Mouse (Mus musculus) left cerebral cortex, adult 2 months (tissue): Measurements from ENCODE around the gene Phf6. TPM values are rescaled to one million over a fixed set of nuclear protein-coding genes. Genes with fewer than 3 reads are reported as not detected.

Experiments
- DNase-seq, 2 experiments: peaks; one replicate each; pipeline ENCODE4 v3.0.0; 2021 to 2022; ENCODE audit warnings: low spot score in 2 of 2, mixed read lengths in 1 of 2; ENCODE audit errors: extremely low spot score in 1 of 2
- H3K27ac ChIP-seq: fragments of 200-600 bp; 2 replicates; pipeline ENCODE4 v1.8.1; 2022
- H3K4me3 ChIP-seq: fragments of 200-600 bp; 2 replicates; pipeline ENCODE4 v1.8.1; 2022
- CTCF ChIP-seq: fragments of 200-600 bp; IDR thresholded peaks from 2 replicates; pipeline ENCODE4 v1.8.1; 2022; ENCODE audit warnings: antibody characterized with exemption, mild to moderate bottlenecking, moderate library complexity
- intact Hi-C: fragments of 180-260 bp; cut with DNase I; formaldehyde crosslinking; loops from one replicate; pipeline ENCODE4 v1.15.1; 2025
- total RNA-seq, 2 experiments: library from RNA; stranded (reverse); gene quantifications; 2 replicates each; pipeline ENCODE4 v1.2.3; 2021

Gene Phf6
- total RNA-seq, 2 experiments from 2014 or later = 17.0 to 17.2 TPM

- intact Hi-C loops = loop anchor here (10.0 kb wide), 1 partner anchor 475 kb away; no protein-coding TSS in a partner anchor
- DNase-seq = no peak
- TF ChIP-seq CTCF = no peak
- Histone ChIP-seq H3K4me3 (no peak overlapping the region), H3K27ac (no peak overlapping the region)
These were observed 18.1 kb downstream of the Phf6 start for GRCm38 (mm10) chrX:52930191-52930590.

- no peak for TF ChIP-seq CTCF
- Histone ChIP-seq H3K4me3 (no peak overlapping the region), H3K27ac (no peak overlapping the region)
- no peak for DNase-seq
- intact Hi-C loops = loop anchor here (10.0 kb wide), 1 partner anchor 477 kb away; no protein-coding TSS in a partner anchor
These were observed 20.1 kb downstream of the Phf6 start for GRCm38 (mm10) chrX:52932161-52932560.

- no peak for DNase-seq
- Histone ChIP-seq H3K4me3 (no peak overlapping the region), H3K27ac (no peak overlapping the region)
- TF ChIP-seq CTCF = peak; percentile 83
- intact Hi-C loops = loop anchor here (1.0 to 10.0 kb wide), 2 partner anchors 70 to 480 kb away; no protein-coding TSS in a partner anchor
These were observed 22.4 kb downstream of the Phf6 start for GRCm38 (mm10) chrX:52934496-52934895.

GRCm38 (mm10) chrX:52945509-52945908, 33.4 kb downstream of the Phf6 start:
- H3K27ac ChIP-seq = no peak overlapping the region
- intact Hi-C loops = no loop called here
- TF ChIP-seq CTCF = no peak
- H3K4me3 ChIP-seq = no peak overlapping the region
- DNase-seq = no peak

GRCm38 (mm10) chrX:52949713-52950112, 37.6 kb downstream of the Phf6 start:
- intact Hi-C loops = no loop called here
- DNase-seq = no peak
- TF ChIP-seq CTCF = peak; percentile 64
- Histone ChIP-seq H3K27ac (no peak overlapping the region), H3K4me3 (no peak overlapping the region)

- H3K4me3 ChIP-seq = no peak overlapping the region
- DNase-seq = no peak
- TF ChIP-seq CTCF = no peak
- H3K27ac ChIP-seq = no peak overlapping the region
- intact Hi-C loops = no loop called here
These were observed 44.9 kb downstream of the Phf6 start for GRCm38 (mm10) chrX:52956942-52957341.

GRCm38 (mm10) chrX:52961559-52962110, 49.6 kb downstream of the Phf6 start:
- TF ChIP-seq CTCF = no peak
- no peak for DNase-seq
- intact Hi-C loops = no loop called here
- H3K27ac ChIP-seq = no peak overlapping the region
- no peak overlapping the region for H3K4me3 ChIP-seq

GRCm38 (mm10) chrX:52965149-52965548, 53.1 kb downstream of the Phf6 start:
- TF ChIP-seq CTCF = no peak
- intact Hi-C loops = no loop called here
- H3K27ac ChIP-seq = no peak overlapping the region
- no peak overlapping the region for H3K4me3 ChIP-seq
- DNase-seq = no peak

GRCm38 (mm10) chrX:52971211-52972006, 59.3 kb downstream of the Phf6 start:
- H3K4me3 ChIP-seq = no peak overlapping the region
- intact Hi-C loops = no loop called here
- no peak for TF ChIP-seq CTCF
- DNase-seq = no peak
- H3K27ac ChIP-seq = no peak overlapping the region

GRCm38 (mm10) chrX:52972129-52972528, 60.1 kb downstream of the Phf6 start:
- Histone ChIP-seq H3K27ac (no peak overlapping the region), H3K4me3 (no peak overlapping the region)
- DNase-seq = no peak
- intact Hi-C loops = no loop called here
- TF ChIP-seq CTCF = no peak

GRCm38 (mm10) chrX:52972680-52973079, 60.6 kb downstream of the Phf6 start:
- H3K27ac ChIP-seq = no peak overlapping the region
- no peak overlapping the region for H3K4me3 ChIP-seq
- intact Hi-C loops = no loop called here
- TF ChIP-seq CTCF = no peak
- no peak for DNase-seq

GRCm38 (mm10) chrX:52978576-52978975, 66.5 kb downstream of the Phf6 start:
- no peak for DNase-seq
- intact Hi-C loops = no loop called here
- Histone ChIP-seq H3K4me3 (no peak overlapping the region), H3K27ac (no peak overlapping the region)
- TF ChIP-seq CTCF = no peak
